Mouse (Mus musculus): Measurements from ENCODE around the gene Mas1. TPM values are rescaled to one million over a fixed set of nuclear protein-coding genes. Genes with fewer than 3 reads are reported as not detected.

Gene Mas1
- polyA plus RNA-seq, 1 experiment from 2014 or later = 1.3 TPM

- Histone ChIP-seq H3K9ac (no peak overlapping the region), H3K36me3 (no peaks in the 10 kb centered on the region), H3K27me3 (no peaks in the 10 kb centered on the region), H3K4me2 (replicated peaks) (no peak overlapping the region), H3K27ac (no peak overlapping the region; the same call in 1 of the 2 replicates), H3K4me1 (peaks cover 11% of the 10 kb centered on the region), H3K9me3 (no peaks in the 10 kb centered on the region), H3K4me3 (no peak overlapping the region)
- ATAC-seq (ENCODE audit: insufficient number of reproducible peaks, insufficient read depth, low FRiP score, low TSS enrichment) = no peak
- 15% methylated on average over 5 of the region's 5 CpGs for WGBS
Observed at GRCm38 (mm10) chr17:12845862-12846261, 22.1 kb downstream of the Mas1 start.

GRCm38 (mm10) chr17:12844540-12844939 is 23.4 kb downstream of the Mas1 start:
- H3K27me3 ChIP-seq = no peaks in the 10 kb centered on the region
- WGBS = 77% methylated on average over 4 of the region's 4 CpGs
- ATAC-seq (ENCODE audit: insufficient number of reproducible peaks, insufficient read depth, low FRiP score, low TSS enrichment) = no peak
- no peak overlapping the region for H3K4me2 ChIP-seq (replicated peaks)
- no peak overlapping the region for H3K4me3 ChIP-seq
- H3K36me3 ChIP-seq = no peaks in the 10 kb centered on the region
- peak overlapping the region; percentile 55; the same call in 1 of the 2 replicates for H3K27ac ChIP-seq
- no peaks in the 10 kb centered on the region for H3K9me3 ChIP-seq
- H3K9ac ChIP-seq = no peak overlapping the region
- peaks cover 17% of the 10 kb centered on the region for H3K4me1 ChIP-seq

GRCm38 (mm10) chr17:12843826-12844225 is 24.1 kb downstream of the Mas1 start:
- Histone ChIP-seq H3K27me3 (no peaks in the 10 kb centered on the region), H3K27ac (peak overlapping the region; percentile 55), H3K9ac (no peak overlapping the region), H3K4me3 (no peak overlapping the region), H3K4me1 (peaks cover 20% of the 10 kb centered on the region), H3K4me2 (replicated peaks) (no peak overlapping the region), H3K9me3 (no peaks in the 10 kb centered on the region), H3K36me3 (no peaks in the 10 kb centered on the region)
- 77% methylated on average over 6 of the region's 6 CpGs for whole genome bisulfite sequencing
- ATAC-seq (ENCODE audit: insufficient number of reproducible peaks, insufficient read depth, low FRiP score, low TSS enrichment) = no peak

- H3K9ac ChIP-seq = no peak overlapping the region
Observed at GRCm38 (mm10) chr17:12839475-12840267, 28.3 kb downstream of the Mas1 start.

GRCm38 (mm10) chr17:12835738-12836137 is 32.2 kb downstream of the Mas1 start:
- Histone ChIP-seq H3K4me2 (replicated peaks) (no peak overlapping the region), H3K27ac (no peak overlapping the region), H3K36me3 (no peaks in the 10 kb centered on the region), H3K9me3 (no peaks in the 10 kb centered on the region), H3K4me1 (peaks cover 8% of the 10 kb centered on the region; the same call in 1 of the 2 replicates), H3K4me3 (no peak overlapping the region), H3K27me3 (no peaks in the 10 kb centered on the region), H3K9ac (no peak overlapping the region)
- WGBS = 89% methylated on average over 5 of the region's 5 CpGs
- no peak for ATAC-seq (ENCODE audit: insufficient number of reproducible peaks, insufficient read depth, low FRiP score, low TSS enrichment)

More at GRCm38 (mm10) chr17:12839475-12840267, 28.3 kb downstream of the Mas1 start:
- Histone ChIP-seq H3K4me1 (peaks cover 12% of the 10 kb centered on the region), H3K36me3 (no peaks in the 10 kb centered on the region), H3K9me3 (no peaks in the 10 kb centered on the region), H3K4me3 (no peak overlapping the region), H3K27ac (no peak overlapping the region), H3K27me3 (no peaks in the 10 kb centered on the region), H3K4me2 (replicated peaks) (no peak overlapping the region)
- no peak for ATAC-seq (ENCODE audit: insufficient number of reproducible peaks, insufficient read depth, low FRiP score, low TSS enrichment)
- WGBS = 58% methylated on average over 10 of the region's 10 CpGs

- 32% methylated on average over 3 of the region's 3 CpGs for WGBS
- Histone ChIP-seq H3K4me1 (peaks cover 6% of the 10 kb centered on the region; the same call in 1 of the 2 replicates), H3K4me2 (replicated peaks) (no peak overlapping the region), H3K36me3 (no peaks in the 10 kb centered on the region), H3K9me3 (no peaks in the 10 kb centered on the region), H3K27ac (peak overlapping the region; percentile 19; the same call in 1 of the 2 replicates), H3K27me3 (no peaks in the 10 kb centered on the region), H3K9ac (no peak overlapping the region), H3K4me3 (no peak overlapping the region)
- ATAC-seq (ENCODE audit: insufficient number of reproducible peaks, insufficient read depth, low FRiP score, low TSS enrichment) = no peak
Observed at GRCm38 (mm10) chr17:12834826-12835225, 33.1 kb downstream of the Mas1 start.

- WGBS = 62% methylated on average over 3 of the region's 3 CpGs
- Histone ChIP-seq H3K4me1 (peaks cover under 1% of the 10 kb centered on the region; the same call in 1 of the 2 replicates), H3K4me3 (no peak overlapping the region), H3K27ac (no peak overlapping the region), H3K4me2 (replicated peaks) (no peak overlapping the region), H3K27me3 (no peaks in the 10 kb centered on the region), H3K9ac (no peak overlapping the region), H3K36me3 (no peaks in the 10 kb centered on the region), H3K9me3 (no peaks in the 10 kb centered on the region)
- no peak for ATAC-seq (ENCODE audit: insufficient number of reproducible peaks, insufficient read depth, low FRiP score, low TSS enrichment)
Observed at GRCm38 (mm10) chr17:12834317-12834716, 33.6 kb downstream of the Mas1 start.

- 92% methylated on average over 4 of the region's 4 CpGs for WGBS
- Histone ChIP-seq H3K9ac (no peak overlapping the region), H3K36me3 (no peaks in the 10 kb centered on the region), H3K27me3 (no peaks in the 10 kb centered on the region), H3K4me2 (replicated peaks) (no peak overlapping the region), H3K27ac (no peak overlapping the region), H3K4me3 (no peak overlapping the region), H3K9me3 (no peaks in the 10 kb centered on the region), H3K4me1 (no peaks in the 10 kb centered on the region)
- ATAC-seq (ENCODE audit: insufficient number of reproducible peaks, insufficient read depth, low FRiP score, low TSS enrichment) = no peak
Observed at GRCm38 (mm10) chr17:12832657-12833056, 35.3 kb downstream of the Mas1 start.

GRCm38 (mm10) chr17:12832231-12832630 is 35.7 kb downstream of the Mas1 start:
- Histone ChIP-seq H3K27me3 (no peaks in the 10 kb centered on the region), H3K36me3 (no peaks in the 10 kb centered on the region), H3K4me2 (replicated peaks) (no peak overlapping the region), H3K4me3 (no peak overlapping the region), H3K27ac (no peak overlapping the region), H3K9ac (no peak overlapping the region), H3K4me1 (no peaks in the 10 kb centered on the region), H3K9me3 (no peaks in the 10 kb centered on the region)
- WGBS = 89% methylated on average over 3 of the region's 3 CpGs
- no peak for ATAC-seq (ENCODE audit: insufficient number of reproducible peaks, insufficient read depth, low FRiP score, low TSS enrichment)

GRCm38 (mm10) chr17:12830351-12830750 is 37.6 kb downstream of the Mas1 start:
- Histone ChIP-seq H3K4me3 (no peak overlapping the region), H3K9me3 (no peaks in the 10 kb centered on the region), H3K36me3 (no peaks in the 10 kb centered on the region), H3K4me2 (replicated peaks) (no peak overlapping the region), H3K4me1 (no peaks in the 10 kb centered on the region), H3K27ac (no peak overlapping the region), H3K27me3 (no peaks in the 10 kb centered on the region), H3K9ac (no peak overlapping the region)
- WGBS = 78% methylated on average over 5 of the region's 5 CpGs
- no peak for ATAC-seq (ENCODE audit: insufficient number of reproducible peaks, insufficient read depth, low FRiP score, low TSS enrichment)

GRCm38 (mm10) chr17:12815885-12816284 is 52.1 kb downstream of the Mas1 start:
- Histone ChIP-seq H3K36me3 (peaks cover 57% of the 10 kb centered on the region), H3K9ac (no peak overlapping the region), H3K27me3 (no peaks in the 10 kb centered on the region), H3K4me3 (no peak overlapping the region), H3K27ac (no peak overlapping the region), H3K9me3 (peaks cover 22% of the 10 kb centered on the region), H3K4me2 (replicated peaks) (no peak overlapping the region), H3K4me1 (no peaks in the 10 kb centered on the region)
- no peak for ATAC-seq (ENCODE audit: insufficient number of reproducible peaks, insufficient read depth, low FRiP score, low TSS enrichment)
- WGBS = 88% methylated on average over 4 of the region's 4 CpGs

- WGBS = 88% methylated on average over 3 of the region's 3 CpGs
- peaks cover 9% of the 10 kb centered on the region; the same call in 1 of the 2 replicates for H3K9me3 ChIP-seq
- H3K36me3 ChIP-seq = peaks cover 44% of the 10 kb centered on the region
Observed at GRCm38 (mm10) chr17:12814502-12814901, 53.4 kb downstream of the Mas1 start.

More at GRCm38 (mm10) chr17:12814502-12814901, 53.4 kb downstream of the Mas1 start:
- 0 out of 2 replicates have a peak, but pooled peaks cover 2% of the 10 kb centered on the region for H3K4me1 ChIP-seq
- H3K4me2 ChIP-seq (replicated peaks) = no peak overlapping the region
- H3K27ac ChIP-seq = no peak overlapping the region
- no peak for ATAC-seq (ENCODE audit: insufficient number of reproducible peaks, insufficient read depth, low FRiP score, low TSS enrichment)
- no peak overlapping the region for H3K9ac ChIP-seq
- H3K27me3 ChIP-seq = no peaks in the 10 kb centered on the region
- H3K4me3 ChIP-seq = no peak overlapping the region

All from embryonic facial prominence, embryonic 12.5 days (tissue).